Mouse (Mus musculus): ENCODE measurements at regions not wholly inside any gene's neighbourhood (a gene's known extent, or its start where the extent isn't known, plus 50 kb on each side); places are given as distances from the start of the nearest gene placed in this dataset.

DNA sequence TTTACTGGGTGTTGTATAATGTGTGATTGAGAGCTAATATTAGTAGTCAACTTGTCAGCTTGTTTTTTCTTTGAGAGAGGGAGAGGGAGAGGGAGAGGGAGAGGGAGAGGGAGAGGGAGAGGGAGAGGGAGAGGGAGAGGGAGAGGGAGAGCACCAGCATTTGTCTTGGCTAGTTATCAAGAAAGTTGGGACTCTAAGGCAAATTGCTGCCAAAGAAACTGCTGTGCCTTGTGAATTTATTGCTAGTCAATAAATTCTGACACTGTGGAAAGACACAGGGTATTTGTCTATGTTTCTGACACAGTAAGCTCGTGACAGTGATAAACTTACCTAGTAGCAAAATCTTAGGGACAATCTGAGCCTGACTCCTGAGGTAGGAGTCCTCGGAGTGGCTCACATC is 61.2 kb upstream of the Gm10260 start:
- no peak for DNase-seq (ENCODE audit: extremely low spot score in 1 of 2, low spot score in 2 of 2)
- H3K4me3 ChIP-seq = no peak overlapping the region
- no peak for TF ChIP-seq CTCF (IDR thresholded peaks at IDR 0.05)
- no peak overlapping the region for H3K27ac ChIP-seq
- intact Hi-C loops (cut with DNase I) = no loop called here

DNA sequence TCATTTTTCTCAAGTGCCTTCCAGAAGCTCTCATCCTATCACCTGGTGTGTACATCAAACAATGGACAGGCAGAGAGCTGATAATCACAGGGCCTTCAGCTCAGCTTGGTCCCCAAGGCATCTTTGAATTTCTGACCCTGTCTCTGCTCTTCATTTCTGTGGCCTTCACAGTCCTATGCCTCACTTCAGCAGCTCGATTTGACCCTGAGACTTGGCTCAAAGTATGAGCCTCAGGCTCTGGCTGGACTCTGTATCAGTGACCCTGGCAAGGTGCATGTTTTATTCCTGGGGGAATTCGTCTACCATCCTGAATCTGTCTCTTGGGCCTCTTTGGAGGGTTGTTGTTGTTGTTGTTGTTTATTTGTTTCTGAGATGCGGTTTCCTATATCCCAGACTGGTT is 60.6 kb upstream of the Gm10260 start:
- TF ChIP-seq CTCF (IDR thresholded peaks at IDR 0.05) = no peak
- DNase-seq (ENCODE audit: extremely low spot score in 1 of 2, low spot score in 2 of 2) = no peak
- intact Hi-C loops (cut with DNase I) = no loop called here

GRCm38 (mm10) chr13:97820401-97820800 is 60.0 kb upstream of the Gm10260 start:
- Histone ChIP-seq H3K27ac (no peak overlapping the region), H3K4me3 (no peak overlapping the region)
- no peak for DNase-seq (ENCODE audit: extremely low spot score in 1 of 2, low spot score in 2 of 2)
- intact Hi-C loops (cut with DNase I) = no loop called here
- no peak for TF ChIP-seq CTCF (IDR thresholded peaks at IDR 0.05)

More for the DNA sequence above, 60.6 kb upstream of the Gm10260 start:
- Histone ChIP-seq H3K4me3 (no peak overlapping the region), H3K27ac (no peak overlapping the region)

DNA sequence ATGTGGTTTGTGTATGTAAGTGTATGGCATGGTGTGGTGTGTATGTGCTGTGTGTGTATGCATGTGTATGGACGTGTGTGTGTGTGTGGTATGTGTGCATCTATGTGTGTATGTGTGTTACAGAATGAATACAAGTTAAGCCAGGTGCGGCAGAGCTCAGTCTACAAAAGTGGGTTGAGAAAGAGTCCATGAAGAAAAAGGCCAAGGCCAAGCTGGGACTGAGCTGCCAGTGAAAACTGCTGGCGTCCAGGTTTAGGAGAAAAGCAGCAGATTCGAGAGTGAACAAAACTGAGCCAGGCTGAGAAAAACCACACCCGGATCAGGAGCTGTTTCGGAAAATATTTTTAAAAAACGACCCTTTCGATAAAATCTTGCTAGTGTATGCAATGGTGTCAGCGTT is 58.6 kb upstream of the Gm10260 start:
- intact Hi-C loops (cut with DNase I) = no loop called here
- no peak for TF ChIP-seq CTCF (IDR thresholded peaks at IDR 0.05)
- DNase-seq (ENCODE audit: extremely low spot score in 1 of 2, low spot score in 2 of 2) = no peak
- Histone ChIP-seq H3K4me3 (no peak overlapping the region), H3K27ac (no peak overlapping the region)

DNA sequence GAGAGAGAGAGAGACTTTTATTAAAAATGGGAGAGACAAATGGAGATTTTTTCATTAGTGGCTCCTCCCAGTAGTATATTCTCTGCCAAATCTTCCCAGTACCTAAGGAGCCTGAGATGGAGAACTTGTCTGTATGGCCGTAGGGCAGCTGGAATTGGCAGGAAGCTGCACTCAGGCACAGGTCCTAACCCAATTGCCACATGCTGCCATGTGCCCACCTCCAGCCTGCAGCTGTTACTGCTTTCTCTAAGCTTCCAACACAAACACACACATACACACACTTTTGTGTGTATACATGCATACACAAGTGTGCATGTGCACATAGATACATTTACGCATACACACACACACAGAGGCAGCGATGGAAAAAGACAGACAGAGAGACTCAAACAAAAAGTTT is 56.5 kb upstream of the Gm10260 start:
- intact Hi-C loops (cut with DNase I) = no loop called here
- TF ChIP-seq CTCF (IDR thresholded peaks at IDR 0.05) = no peak
- DNase-seq (ENCODE audit: extremely low spot score in 1 of 2, low spot score in 2 of 2) = no peak
- Histone ChIP-seq H3K27ac (no peak overlapping the region), H3K4me3 (no peak overlapping the region)
